Mouse (Mus musculus) liver, embryonic 14.5 days (tissue): ENCODE data around the gene Napsa.

Experiments used
- CTCF ChIP-seq: IDR thresholded peaks from 2 replicates; pipeline ENCODE4 v1.5.1; 2016; ENCODE audit warnings: antibody characterized with exemption, low read depth, control low read depth
- EP300 ChIP-seq: IDR thresholded peaks from 2 replicates; pipeline ENCODE4 v1.6.1; 2016; ENCODE audit warnings: antibody characterized with exemption, low read depth

DNA sequence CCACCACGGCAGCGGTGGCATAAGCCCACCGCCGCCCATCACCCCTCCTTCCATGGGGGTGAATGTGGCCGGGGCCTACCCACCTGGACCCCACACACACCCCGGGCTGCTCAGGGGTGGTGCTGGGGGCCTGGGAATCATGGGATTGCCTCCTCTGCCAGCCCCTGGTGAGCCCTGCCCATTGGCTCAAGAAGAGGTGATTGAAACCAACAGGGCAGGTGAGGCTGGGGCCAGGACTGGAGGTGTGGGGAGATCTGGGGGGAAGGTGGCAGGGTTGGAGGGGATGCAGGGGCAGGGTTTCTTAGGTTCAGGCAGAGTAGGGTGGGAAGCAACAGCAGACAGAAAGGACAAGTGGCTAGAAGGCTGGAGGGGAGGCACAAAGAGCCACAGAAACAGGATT is 23.9 kb downstream of the Napsa start:
- TF ChIP-seq CTCF: no peak
- TF ChIP-seq EP300: no peak
